ENCODE assay signal across 8 mouse cellular contexts in the genomic region with DNA sequence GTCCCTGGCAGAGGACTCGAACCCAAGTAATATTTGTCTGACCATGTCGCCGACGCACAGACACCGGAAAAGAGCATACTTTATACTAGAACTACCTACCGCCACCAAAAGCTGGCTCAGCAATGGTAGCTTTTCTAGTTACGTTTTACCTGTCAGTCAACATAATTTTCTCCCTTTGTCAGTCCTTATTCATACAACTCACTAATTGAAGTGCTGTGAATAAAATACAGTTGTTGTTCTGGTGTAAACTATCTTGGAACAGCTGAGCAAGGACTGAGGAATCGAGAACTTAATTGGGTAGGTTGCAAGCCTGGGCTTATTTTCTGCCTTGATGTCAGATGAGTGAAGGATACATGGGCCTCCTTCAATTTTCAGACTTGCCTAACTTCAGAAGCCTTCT. TPM values are rescaled to one million over a fixed set of nuclear protein-coding genes. Genes with fewer than 3 reads are reported as not detected.
DNase-seq lines count a peak whose midpoint lies in the region; ATAC-seq lines count a peak whose summit lies in the region.

No protein-coding gene starts in this region.

- peak overlapping the region; percentile 92 for H3K4me3 ChIP-seq in kidney, embryonic 15.5 days (replicated peaks)
- H3K4me3 ChIP-seq in hindbrain, embryonic 15.5 days, result peak overlapping the region; percentile 79
- peak overlapping the region; percentile 71 for H3K4me3 ChIP-seq in midbrain, embryonic 15.5 days

- H3K4me2 ChIP-seq in kidney, embryonic 15.5 days, result peak overlapping the region; percentile 89
- peak overlapping the region; percentile 84 for H3K4me2 ChIP-seq in hindbrain, embryonic 15.5 days
- peak overlapping the region; percentile 62 for H3K4me2 ChIP-seq in midbrain, embryonic 15.5 days

- H3K36me3 ChIP-seq in kidney, embryonic 15.5 days, result no peaks in the 10 kb centered on the region
- no peaks in the 10 kb centered on the region for H3K36me3 ChIP-seq in hindbrain, embryonic 15.5 days
- H3K36me3 ChIP-seq in midbrain, embryonic 15.5 days (replicated peaks), result no peaks in the 10 kb centered on the region

- no peak for ATAC-seq in kidney, embryonic 15.5 days (replicated peaks; ENCODE audit: low FRiP score)
- ATAC-seq in activated CD4-positive, CD25-positive, alpha-beta regulatory T cell, adult 4 months, result peak; percentile 18
- ATAC-seq in hindbrain, embryonic 15.5 days (ENCODE audit: low FRiP score, low read depth), result 0 out of 2 replicates have a peak, but pooled peaks have one; percentile 8
- 0 out of 2 replicates have a peak, but pooled peaks have one; percentile 32 for ATAC-seq in midbrain, embryonic 15.5 days (replicated peaks)

- H3K9ac ChIP-seq in kidney, embryonic 15.5 days, result peak overlapping the region; percentile 79
- H3K9ac ChIP-seq in hindbrain, embryonic 15.5 days, result peak overlapping the region; percentile 89
- peak overlapping the region; percentile 92 for H3K9ac ChIP-seq in midbrain, embryonic 15.5 days

- H3K9me3 ChIP-seq in kidney, embryonic 15.5 days (replicated peaks), result no peaks in the 10 kb centered on the region
- H3K9me3 ChIP-seq in hindbrain, embryonic 15.5 days, result no peaks in the 10 kb centered on the region
- H3K9me3 ChIP-seq in midbrain, embryonic 15.5 days, result no peaks in the 10 kb centered on the region

- DNase-seq in kidney, adult 11 months, result no peak
- DNase-seq in spleen, postnatal 36 days (ENCODE audit: low spot score in 2 of 2), result no peak
- no peak for DNase-seq in natural killer cell, adult 2 months (ENCODE audit: low spot score in 2 of 2)
- no peak for DNase-seq in retina, postnatal 1 day

- peaks cover 16% of the 10 kb centered on the region for H3K4me1 ChIP-seq in kidney, embryonic 15.5 days
- H3K4me1 ChIP-seq in hindbrain, embryonic 15.5 days (replicated peaks), result peaks cover 25% of the 10 kb centered on the region
- H3K4me1 ChIP-seq in midbrain, embryonic 15.5 days, result peaks cover 22% of the 10 kb centered on the region

- 8% methylated on average over 8 of the region's 8 CpGs for WGBS in kidney, embryonic 15.5 days
- 6% methylated on average over 8 of the region's 8 CpGs for WGBS in hindbrain, embryonic 15.5 days
- WGBS in midbrain, embryonic 15.5 days, result 11% methylated on average over 8 of the region's 8 CpGs

- H3K27ac ChIP-seq in kidney, embryonic 15.5 days, result peak overlapping the region; percentile 91
- H3K27ac ChIP-seq in hindbrain, embryonic 15.5 days (replicated peaks), result peak overlapping the region; percentile 96
- peak overlapping the region; percentile 97 for H3K27ac ChIP-seq in midbrain, embryonic 15.5 days

- H3K27me3 ChIP-seq in kidney, embryonic 15.5 days, result no peaks in the 10 kb centered on the region
- no peaks in the 10 kb centered on the region for H3K27me3 ChIP-seq in hindbrain, embryonic 15.5 days
- no peaks in the 10 kb centered on the region for H3K27me3 ChIP-seq in midbrain, embryonic 15.5 days (replicated peaks)

RNA-seq across cellular contexts. Expression of gene Rb1, which starts 0.9 kb away (rescaled TPM):
- 16.2 and 19.5 TPM in 2 replicates for polyA plus RNA-seq in kidney, embryonic 15.5 days (2015; fragmentation: Nextera tagmentation; extraction: Ambion mirVana)
- polyA plus RNA-seq in activated CD4-positive, CD25-positive, alpha-beta regulatory T cell, adult 4 months (2017; shearing (Covaris generic)), result 10 to 100 TPM; 12.1 to 92.0 TPM
- polyA plus RNA-seq in hindbrain, embryonic 15.5 days (2015; fragmentation: Nextera tagmentation; extraction: Ambion mirVana), result 25.7 and 27.5 TPM in 2 replicates
- 28.0 and 30.2 TPM in 2 replicates for polyA plus RNA-seq in midbrain, embryonic 15.5 days (2015; fragmentation: Nextera tagmentation; extraction: Ambion mirVana)

RNA-seq across cellular contexts. Expression of gene Itm2b, which starts 58.6 kb away (rescaled TPM):
- polyA plus RNA-seq in kidney, embryonic 15.5 days (2015; fragmentation: Nextera tagmentation; extraction: Ambion mirVana), result 910 and 925 TPM in 2 replicates
- polyA plus RNA-seq in activated CD4-positive, CD25-positive, alpha-beta regulatory T cell, adult 4 months (2017; shearing (Covaris generic)), result 1,000 to 10,000 TPM in 1 of 2 experiments, 100 to 1,000 TPM in 1; 963 to 1,015 TPM
- polyA plus RNA-seq in hindbrain, embryonic 15.5 days (2015; fragmentation: Nextera tagmentation; extraction: Ambion mirVana), result 709 and 713 TPM in 2 replicates
- polyA plus RNA-seq in midbrain, embryonic 15.5 days (2015; fragmentation: Nextera tagmentation; extraction: Ambion mirVana), result 590 and 626 TPM in 2 replicates
